Mouse (Mus musculus): ENCODE data around the gene B3galt4.

B3galt4 gene

DNA sequence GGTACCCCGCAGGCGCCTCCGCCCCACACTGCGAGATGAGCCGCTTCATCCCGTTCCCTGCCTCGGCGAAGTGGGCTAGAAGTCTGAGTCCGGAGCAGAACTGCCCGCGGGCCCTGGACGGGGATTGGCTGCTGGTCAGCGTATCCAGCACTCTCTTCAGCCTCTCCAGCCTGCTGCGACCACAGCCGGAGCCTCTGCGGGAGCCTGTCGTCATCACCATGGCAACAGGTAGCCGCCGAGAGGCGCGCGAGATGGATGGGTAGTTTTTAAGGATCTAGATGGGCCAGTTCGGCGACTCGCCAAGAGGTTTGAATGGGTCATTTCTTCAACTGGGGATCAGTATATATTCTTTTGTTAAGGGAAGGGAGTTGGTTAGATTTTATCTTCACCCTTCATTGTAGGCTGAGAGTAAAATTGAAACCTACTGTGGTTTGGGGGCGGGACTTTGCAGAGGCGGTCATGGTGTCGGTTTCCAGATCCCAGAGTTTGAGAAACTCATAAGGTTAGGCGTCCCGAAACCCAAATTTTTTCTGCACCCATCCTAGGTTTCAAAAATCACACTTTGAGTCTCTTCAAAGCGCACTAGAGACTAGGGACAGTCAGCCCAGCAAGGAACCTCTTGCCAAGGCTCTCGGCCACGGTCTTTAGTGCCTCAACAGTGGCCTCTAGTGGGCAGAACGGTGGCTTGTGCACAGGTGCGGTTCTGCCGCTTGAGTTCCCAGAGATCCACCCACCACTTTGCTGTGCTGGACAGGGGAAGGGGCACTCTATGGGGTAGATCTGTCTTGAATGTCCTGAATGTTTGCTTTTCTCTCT, 30.8 kb downstream of the B3galt4 start:
- peak; percentile 95 for DNase-seq (ENCODE audit: low read depth, low spot score)

DNA sequence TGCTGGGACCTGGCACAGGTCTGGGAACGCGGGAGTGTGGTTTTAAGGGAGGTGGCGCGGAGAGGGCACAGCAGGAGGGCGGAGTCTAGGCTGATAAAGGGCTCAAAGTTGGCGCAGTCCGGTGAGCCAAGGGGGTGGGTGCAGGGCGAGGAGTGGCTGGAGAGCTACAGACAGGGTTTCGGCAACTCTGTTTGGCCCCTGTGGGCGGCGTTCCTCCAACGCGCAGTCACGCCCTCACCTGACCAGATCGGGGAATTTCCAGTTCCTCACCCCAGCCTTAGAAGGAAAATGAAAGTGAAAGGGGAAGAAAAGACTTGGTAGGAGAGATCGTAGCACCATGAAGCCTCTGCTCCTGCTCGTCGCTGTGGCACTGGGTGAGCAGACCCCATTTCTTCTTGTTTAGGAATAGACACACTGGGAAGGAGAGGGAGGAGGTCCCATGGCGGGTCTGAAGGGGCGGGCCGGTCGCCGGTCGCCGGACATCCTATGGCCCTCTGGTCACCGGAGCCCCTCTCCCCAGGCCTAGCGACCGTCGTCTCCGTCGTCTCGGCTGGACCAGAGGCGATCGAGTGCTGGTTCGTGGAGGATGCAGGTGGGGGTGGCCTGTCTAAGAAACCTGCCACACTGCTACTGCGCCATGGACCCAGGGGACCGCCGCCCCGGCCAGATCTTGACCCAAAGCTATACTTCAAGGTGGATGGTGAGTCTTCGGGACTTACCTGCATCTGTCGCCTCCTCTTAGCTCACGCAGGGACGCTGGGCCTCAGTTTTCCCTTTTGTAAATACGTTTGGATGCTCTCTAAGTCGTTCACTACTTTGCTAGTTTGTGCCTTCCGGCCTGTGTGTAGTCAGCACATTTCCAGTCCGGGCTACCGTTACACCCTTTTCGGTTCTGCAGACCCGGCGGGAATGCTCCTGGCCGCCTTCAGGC, 31.7 kb downstream of the B3galt4 start:
- peak; percentile 98 for DNase-seq (ENCODE audit: low read depth, low spot score)

GRCm38 (mm10) chr17:33918293-33919203, 32.7 kb downstream of the B3galt4 start:
- no peak for DNase-seq (ENCODE audit: low read depth, low spot score)

GRCm38 (mm10) chr17:33917656-33918292, 33.5 kb downstream of the B3galt4 start:
- DNase-seq (ENCODE audit: low read depth, low spot score), result no peak

GRCm38 (mm10) chr17:33916847-33917655, 34.2 kb downstream of the B3galt4 start:
- DNase-seq (ENCODE audit: low read depth, low spot score), result no peak

GRCm38 (mm10) chr17:33916294-33916693, 35.0 kb downstream of the B3galt4 start:
- peak; percentile 49 for DNase-seq (ENCODE audit: low read depth, low spot score)

DNA sequence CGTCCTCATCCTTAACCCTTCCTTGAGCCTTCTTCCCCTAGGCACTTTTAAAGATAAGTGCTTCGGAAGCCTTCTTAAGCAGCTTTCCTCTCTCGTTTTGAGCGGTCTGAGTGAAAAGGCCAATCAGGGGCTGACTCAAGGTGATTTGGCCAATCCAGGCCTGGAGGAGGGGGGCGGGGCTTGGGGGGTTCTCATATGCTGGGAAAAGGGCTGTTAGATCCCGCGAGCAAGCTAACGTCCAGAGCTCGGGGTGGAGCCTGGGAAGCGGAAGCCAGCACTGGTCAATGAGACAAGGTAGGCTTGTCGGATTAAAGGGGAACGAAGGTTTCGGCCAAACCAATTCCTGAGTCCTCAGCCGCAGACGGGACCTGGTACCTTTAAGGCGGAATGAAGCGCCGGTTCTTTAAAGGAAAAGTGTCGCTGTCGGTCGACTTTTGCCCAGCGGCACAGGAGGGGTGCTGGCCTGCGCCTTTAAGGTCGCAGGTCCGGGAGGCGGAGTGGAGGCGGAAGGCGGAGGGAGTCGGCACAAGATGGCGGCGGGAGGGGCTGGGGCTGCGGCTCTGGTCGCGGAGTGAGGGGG, 35.5 kb downstream of the B3galt4 start, which contains the start of the genes Tapbp and Zbtb22:
TSS of gene Tapbp (plus strand) at position 229 of the 580 bp plus-strand sequence.
TSS of gene Zbtb22 (plus strand) at position 234 of the 580 bp plus-strand sequence.
- peak; percentile 100 for DNase-seq (ENCODE audit: low read depth, low spot score)

DNA sequence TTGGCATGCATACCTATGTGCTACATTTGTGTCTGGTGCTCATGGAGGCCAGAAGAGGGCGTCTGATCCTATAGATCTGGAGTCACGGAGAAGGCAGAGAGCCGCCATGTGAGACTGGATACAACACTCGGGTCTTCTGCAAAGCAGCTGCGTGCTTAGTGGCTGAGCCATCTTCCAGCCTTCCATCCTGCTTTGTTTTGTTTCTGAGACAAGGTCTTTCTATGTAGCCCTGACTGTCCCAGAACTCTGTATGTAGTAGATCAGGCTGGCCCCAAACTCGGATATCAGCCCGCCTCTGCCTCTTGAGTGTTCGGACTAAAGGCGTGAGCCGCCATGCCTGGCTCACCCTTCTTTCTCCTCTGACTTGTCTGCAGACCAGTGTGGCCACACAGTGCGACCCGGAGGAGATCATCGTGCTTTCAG, 36.3 kb downstream of the B3galt4 start:
- DNase-seq (ENCODE audit: low read depth, low spot score), result no peak

GRCm38 (mm10) chr17:33913905-33914304, 37.4 kb downstream of the B3galt4 start:
- DNase-seq (ENCODE audit: low read depth, low spot score), result no peak

DNA sequence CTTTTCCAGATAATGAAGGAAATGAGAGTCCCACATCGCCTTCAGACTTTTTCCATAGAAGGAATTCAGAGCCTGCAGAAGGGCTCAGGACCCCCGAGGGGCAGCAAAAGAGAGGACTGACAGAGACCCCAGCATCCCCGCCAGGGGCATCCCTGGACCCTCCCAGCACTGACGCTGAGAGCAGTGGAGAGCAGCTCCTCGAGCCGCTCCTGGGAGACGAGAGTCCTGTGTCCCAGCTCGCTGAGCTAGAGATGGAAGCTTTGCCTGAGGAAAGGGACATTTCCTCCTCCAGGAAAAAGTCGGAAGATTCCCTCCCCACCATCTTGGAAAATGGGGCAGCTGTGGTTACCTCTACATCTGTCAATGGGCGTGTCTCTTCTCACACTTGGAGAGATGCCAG, 38.0 kb downstream of the B3galt4 start:
- no peak for DNase-seq (ENCODE audit: low read depth, low spot score)

GRCm38 (mm10) chr17:33911813-33912414, 39.4 kb downstream of the B3galt4 start:
- DNase-seq (ENCODE audit: low read depth, low spot score), result no peak

GRCm38 (mm10) chr17:33911052-33911812, 40.1 kb downstream of the B3galt4 start:
- no peak for DNase-seq (ENCODE audit: low read depth, low spot score)

GRCm38 (mm10) chr17:33910346-33911051, 40.8 kb downstream of the B3galt4 start:
- peak; percentile 73 for DNase-seq (ENCODE audit: low read depth, low spot score)

DNA sequence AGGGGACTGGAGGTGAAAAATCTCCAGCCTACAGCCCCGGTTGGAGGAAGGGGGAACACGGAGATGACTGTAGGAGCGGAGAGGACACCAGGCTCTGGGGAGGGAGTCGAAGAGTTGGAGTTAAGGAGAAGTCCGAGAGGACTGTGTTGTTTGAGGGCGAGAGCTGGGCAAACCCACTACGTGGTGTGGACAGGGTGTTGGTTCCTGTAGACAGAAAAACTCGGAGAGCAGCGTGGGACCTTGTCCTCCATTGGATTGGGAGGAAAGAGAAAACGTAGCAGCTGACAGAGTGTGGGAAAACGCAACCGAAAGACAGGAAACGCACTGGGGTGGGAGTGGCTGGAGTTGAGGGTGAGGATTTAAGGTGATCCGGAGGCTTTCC, 41.4 kb downstream of the B3galt4 start:
- DNase-seq (ENCODE audit: low read depth, low spot score), result peak; percentile 90

- DNase-seq (ENCODE audit: low read depth, low spot score), result peak; percentile 97
These were observed 42.0 kb downstream of the B3galt4 start, which contains the start of gene Daxx for GRCm38 (mm10) chr17:33909077-33909868. Gene Daxx (plus strand): TSS chr17:33909414.

DNA sequence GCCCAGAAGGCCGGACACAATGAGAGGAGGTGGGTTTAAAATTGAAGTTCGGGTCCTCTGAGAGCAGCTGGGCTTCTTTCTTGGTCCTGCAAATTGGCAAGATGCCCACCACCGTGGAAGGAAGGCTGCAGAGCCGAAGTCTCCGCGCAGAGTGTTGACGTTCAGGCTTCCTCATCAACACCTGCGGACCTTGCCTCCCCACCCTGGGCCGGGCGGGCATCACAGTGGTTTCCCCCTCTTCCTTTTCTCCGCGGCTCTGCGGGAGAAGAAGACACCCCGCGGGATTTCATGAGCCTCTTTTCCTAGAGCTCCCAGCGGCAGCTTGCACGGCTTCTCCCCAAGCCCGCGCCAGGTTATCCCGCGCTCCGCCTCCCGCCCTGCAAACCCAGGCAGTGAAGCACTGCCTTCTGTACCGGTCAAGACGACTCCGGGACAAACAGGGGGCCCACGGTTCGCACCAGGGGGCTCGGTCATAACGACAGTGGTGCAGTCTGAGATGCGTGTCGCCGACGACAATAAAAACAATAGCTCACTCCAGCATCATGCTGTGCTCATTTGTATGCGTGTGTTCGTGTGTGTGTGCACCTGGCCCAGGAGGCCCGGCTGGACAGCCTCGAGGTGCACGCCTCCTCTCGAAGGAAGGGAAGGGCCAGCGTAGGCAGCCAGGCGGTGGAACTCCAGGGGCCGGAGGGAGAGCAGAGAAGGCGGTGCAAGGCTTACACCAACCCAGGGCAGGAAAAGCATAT, 42.8 kb downstream of the B3galt4 start:
- DNase-seq (ENCODE audit: low read depth, low spot score), result no peak
